Mouse (Mus musculus) spleen, adult 2 months (tissue): Measurements from ENCODE around the gene Sema3a.

Source experiments
- CTCF ChIP-seq: fragments of 200-500 bp; IDR thresholded peaks from 2 replicates; pipeline ENCODE4 v1.5.1; 2011; ENCODE audit warnings: mild to moderate bottlenecking, inconsistent platforms; ENCODE audit not compliant: insufficient read depth, insufficient read length, insufficient replicate concordance; ENCODE audit errors: extremely low read depth
- POLR2A ChIP-seq: fragments of 200-500 bp; IDR thresholded peaks from 2 replicates; pipeline ENCODE4 v1.6.1; 2011; ENCODE audit warnings: low read depth, low read length, inconsistent platforms

DNA sequence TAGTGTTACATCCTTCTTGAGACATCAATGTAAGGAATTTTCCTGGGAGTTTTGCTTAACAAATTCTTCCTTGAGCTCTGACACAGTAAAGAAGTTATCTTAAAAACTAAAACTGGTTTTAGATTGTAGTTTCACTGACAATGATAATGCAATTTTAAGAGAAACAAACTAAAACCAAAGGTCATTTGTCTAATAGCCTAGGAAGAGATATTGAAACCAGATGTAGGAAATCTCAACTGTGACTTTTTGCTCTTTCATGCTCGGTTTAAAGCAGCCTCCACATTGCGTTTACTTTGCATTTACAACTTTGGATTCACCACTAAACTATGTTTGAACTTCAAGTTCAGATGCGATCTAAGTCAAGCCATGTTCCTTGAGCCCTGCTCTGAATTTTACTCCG, 982 bp downstream of the Sema3a start:
- no peak for TF ChIP-seq CTCF
- TF ChIP-seq POLR2A = no peak
